Mouse (Mus musculus): ENCODE data around the gene Tex264. TPM values are rescaled to one million over a fixed set of nuclear protein-coding genes. Genes with fewer than 3 reads are reported as not detected.

Gene Tex264
- polyA plus RNA-seq, 1 experiment = 46.5 TPM

DNA sequence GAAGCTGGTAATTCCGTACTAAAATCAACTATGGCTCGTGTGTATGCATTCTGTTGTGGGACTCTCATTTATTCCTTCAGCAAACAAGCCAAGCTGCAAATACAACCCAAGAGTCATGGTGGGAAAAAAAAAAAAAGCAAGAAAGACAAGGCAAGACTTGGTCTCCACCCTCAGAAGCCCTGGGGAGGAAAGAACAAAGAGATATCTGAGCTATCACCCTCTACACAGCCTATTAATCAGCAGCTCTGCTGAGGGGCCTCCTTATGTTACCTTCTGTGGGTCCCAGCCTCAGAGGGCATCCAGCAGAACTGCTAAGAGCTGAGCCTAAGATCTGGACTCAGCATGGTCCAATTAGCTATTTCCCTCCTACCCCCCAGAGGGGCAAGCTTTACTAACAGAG lies 11.9 kb downstream of the Tex264 start:
- Histone ChIP-seq H3K4me1 (ENCODE audit: control insufficient read depth, insufficient read depth, insufficient read length) (no peaks in the 10 kb centered on the region), H3K27ac (ENCODE audit: insufficient read depth, low read length) (no peak overlapping the region), H3K36me3 (ENCODE audit: control insufficient read depth, insufficient read depth, low read length) (peaks cover 4% of the 10 kb centered on the region; the same call in 1 of the 2 replicates), H3K27me3 (ENCODE audit: control insufficient read depth, insufficient read depth, low read length) (no peaks in the 10 kb centered on the region), H3K4me3 (ENCODE audit: extremely low read depth, insufficient read depth, insufficient read length) (no peak overlapping the region)
- 89% methylated on average over 2 of the region's 2 CpGs for WGBS
- TF ChIP-seq POLR2A (IDR thresholded peaks at IDR 0.05; ENCODE audit: low read depth, low read length) (no peak), CTCF (IDR thresholded peaks at IDR 0.05; ENCODE audit: extremely low read depth, insufficient read depth, insufficient read length, insufficient replicate concordance) (no peak)
- no peak for DNase-seq (ENCODE audit: low read depth in 1 of 2, low spot score in 2 of 2)

DNA sequence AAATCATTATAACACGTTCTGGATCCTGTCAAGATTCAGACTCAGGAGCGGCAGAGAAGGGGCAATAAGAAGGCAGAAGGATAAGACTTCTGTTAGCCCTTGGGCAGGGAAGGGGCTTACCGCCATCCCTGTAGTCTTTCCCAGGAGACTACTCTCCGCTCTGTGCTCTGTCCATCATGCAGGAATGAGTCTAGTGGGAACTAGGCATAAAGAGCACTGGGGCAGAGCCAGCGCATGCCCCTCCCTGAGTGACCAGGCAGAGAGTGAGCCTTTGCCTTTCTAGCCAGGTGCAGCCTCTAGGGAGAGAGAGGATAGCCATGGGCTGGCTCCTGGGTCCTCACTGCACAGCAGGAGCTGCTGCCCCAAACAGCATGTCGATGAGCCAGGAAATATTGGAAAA lies 20.9 kb downstream of the Tex264 start:
- no peaks in the 10 kb centered on the region for H3K27me3 ChIP-seq (ENCODE audit: control insufficient read depth, insufficient read depth, low read length)
- 88% methylated on average over 6 of the region's 6 CpGs for WGBS
- H3K4me3 ChIP-seq (ENCODE audit: extremely low read depth, insufficient read depth, insufficient read length) = no peak overlapping the region
- no peak for DNase-seq (ENCODE audit: low read depth in 1 of 2, low spot score in 2 of 2)
- H3K27ac ChIP-seq (ENCODE audit: insufficient read depth, low read length) = no peak overlapping the region
- TF ChIP-seq POLR2A (IDR thresholded peaks at IDR 0.05; ENCODE audit: low read depth, low read length) (no peak), CTCF (IDR thresholded peaks at IDR 0.05; ENCODE audit: extremely low read depth, insufficient read depth, insufficient read length, insufficient replicate concordance) (no peak)
- no peaks in the 10 kb centered on the region for H3K4me1 ChIP-seq (ENCODE audit: control insufficient read depth, insufficient read depth, insufficient read length)
- H3K36me3 ChIP-seq (ENCODE audit: control insufficient read depth, insufficient read depth, low read length) = peaks cover 20% of the 10 kb centered on the region

DNA sequence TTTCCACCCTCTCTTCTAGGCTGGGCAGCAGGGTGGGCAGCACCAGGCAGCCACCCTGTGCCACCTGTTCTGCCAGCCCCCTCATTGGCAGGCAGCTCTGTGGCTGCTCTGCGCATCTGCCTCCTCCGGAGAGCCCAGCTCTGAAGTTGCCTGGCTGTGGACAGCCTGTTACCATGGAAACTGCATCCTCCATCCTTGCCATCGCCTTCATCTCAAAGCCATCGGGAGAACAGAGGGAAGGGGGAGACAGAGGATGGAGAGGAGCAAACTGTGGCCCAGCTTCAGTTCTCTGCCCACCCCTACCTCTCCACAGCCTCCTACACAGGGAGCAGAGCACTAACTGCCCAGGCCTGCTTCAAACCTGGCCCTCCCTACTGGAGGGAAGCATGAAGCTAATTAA lies 21.3 kb downstream of the Tex264 start:
- peaks cover 20% of the 10 kb centered on the region for H3K36me3 ChIP-seq (ENCODE audit: control insufficient read depth, insufficient read depth, low read length)
- H3K27ac ChIP-seq (ENCODE audit: insufficient read depth, low read length) = no peak overlapping the region
- 91% methylated on average over 4 of the region's 4 CpGs for WGBS
- no peak overlapping the region for H3K4me3 ChIP-seq (ENCODE audit: extremely low read depth, insufficient read depth, insufficient read length)
- DNase-seq (ENCODE audit: low read depth in 1 of 2, low spot score in 2 of 2) = no peak
- TF ChIP-seq CTCF (IDR thresholded peaks at IDR 0.05; ENCODE audit: extremely low read depth, insufficient read depth, insufficient read length, insufficient replicate concordance) (no peak), POLR2A (IDR thresholded peaks at IDR 0.05; ENCODE audit: low read depth, low read length) (no peak)
- H3K4me1 ChIP-seq (ENCODE audit: control insufficient read depth, insufficient read depth, insufficient read length) = no peaks in the 10 kb centered on the region
- H3K27me3 ChIP-seq (ENCODE audit: control insufficient read depth, insufficient read depth, low read length) = no peaks in the 10 kb centered on the region

DNA sequence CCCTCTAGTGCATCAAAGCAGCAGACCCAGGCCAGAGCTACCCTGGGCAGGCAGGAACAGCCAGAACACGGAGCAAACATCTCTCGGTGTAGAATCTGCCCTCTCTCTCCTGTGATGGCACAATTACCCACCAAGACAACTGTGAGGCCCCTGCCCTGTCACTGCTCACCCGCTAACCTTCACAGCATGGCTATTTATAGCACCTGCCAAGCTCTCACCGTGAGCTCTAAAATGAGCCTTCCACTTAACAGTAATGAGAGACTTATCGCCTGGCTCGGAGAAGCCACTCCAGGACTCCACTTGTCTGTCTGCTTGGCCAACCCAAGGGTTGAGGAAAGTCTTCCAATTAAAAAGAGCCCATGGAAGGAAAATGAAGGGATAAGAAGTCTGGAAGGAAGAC lies 22.5 kb downstream of the Tex264 start:
- H3K36me3 ChIP-seq (ENCODE audit: control insufficient read depth, insufficient read depth, low read length) = peaks cover 25% of the 10 kb centered on the region
- WGBS = 89% methylated on average over 6 of the region's 6 CpGs
- TF ChIP-seq POLR2A (IDR thresholded peaks at IDR 0.05; ENCODE audit: low read depth, low read length) (no peak), CTCF (IDR thresholded peaks at IDR 0.05; ENCODE audit: extremely low read depth, insufficient read depth, insufficient read length, insufficient replicate concordance) (no peak)
- no peak overlapping the region for H3K27ac ChIP-seq (ENCODE audit: insufficient read depth, low read length)
- no peak overlapping the region for H3K4me3 ChIP-seq (ENCODE audit: extremely low read depth, insufficient read depth, insufficient read length)
- no peaks in the 10 kb centered on the region for H3K4me1 ChIP-seq (ENCODE audit: control insufficient read depth, insufficient read depth, insufficient read length)
- DNase-seq (ENCODE audit: low read depth in 1 of 2, low spot score in 2 of 2) = no peak
- H3K27me3 ChIP-seq (ENCODE audit: control insufficient read depth, insufficient read depth, low read length) = no peaks in the 10 kb centered on the region

DNA sequence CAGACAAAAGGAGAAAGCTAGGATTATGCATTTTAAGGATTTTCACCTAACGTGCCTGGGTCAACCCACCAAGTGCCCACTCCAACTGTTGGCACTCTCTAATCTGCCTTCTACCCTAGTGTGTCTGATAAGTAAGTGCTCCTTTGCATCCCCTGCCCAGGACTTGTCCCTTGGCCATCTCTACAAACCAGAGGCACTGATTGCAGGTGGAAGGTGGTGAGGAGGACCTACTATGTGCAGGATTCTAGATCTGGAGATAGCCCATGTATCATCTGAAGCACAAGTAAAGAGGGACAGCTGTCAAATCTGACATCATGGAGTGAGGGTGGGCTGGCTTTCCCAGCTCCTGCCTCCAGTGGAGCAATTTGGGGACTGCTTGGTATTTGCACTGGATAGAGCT lies 25.8 kb downstream of the Tex264 start:
- peaks cover 2% of the 10 kb centered on the region; the same call in 1 of the 2 replicates for H3K27me3 ChIP-seq (ENCODE audit: control insufficient read depth, insufficient read depth, low read length)
- H3K36me3 ChIP-seq (ENCODE audit: control insufficient read depth, insufficient read depth, low read length) = peaks cover 19% of the 10 kb centered on the region
- no peak overlapping the region for H3K27ac ChIP-seq (ENCODE audit: insufficient read depth, low read length)
- no peaks in the 10 kb centered on the region for H3K4me1 ChIP-seq (ENCODE audit: control insufficient read depth, insufficient read depth, insufficient read length)
- no peak for DNase-seq (ENCODE audit: low read depth in 1 of 2, low spot score in 2 of 2)
- no peak overlapping the region for H3K4me3 ChIP-seq (ENCODE audit: extremely low read depth, insufficient read depth, insufficient read length)
- no peak for TF ChIP-seq CTCF (IDR thresholded peaks at IDR 0.05; ENCODE audit: extremely low read depth, insufficient read depth, insufficient read length, insufficient replicate concordance)
- TF ChIP-seq POLR2A (IDR thresholded peaks at IDR 0.05; ENCODE audit: low read depth, low read length) = no peak
- WGBS = 95% methylated on average over 1 of the region's 1 CpGs

DNA sequence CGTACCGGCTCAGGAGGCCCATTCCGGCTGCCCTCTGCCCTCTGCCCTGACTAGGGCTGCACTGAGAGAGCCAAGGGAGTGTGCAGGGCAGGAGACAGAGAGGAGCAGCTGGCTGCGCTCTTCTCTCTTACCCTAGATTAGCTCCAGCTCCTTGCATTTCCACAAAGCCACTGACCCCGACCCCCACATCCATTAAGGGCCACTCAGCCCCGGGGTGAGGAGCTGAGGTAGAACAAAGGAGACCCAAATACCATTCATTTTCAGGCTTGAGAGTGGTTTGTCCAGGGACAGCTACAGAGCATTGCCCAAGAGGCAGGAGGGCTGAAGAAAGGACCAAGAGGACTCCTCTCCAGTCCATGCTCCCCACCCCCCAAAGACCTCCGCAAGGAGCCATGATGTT lies 26.3 kb downstream of the Tex264 start:
- peaks cover 19% of the 10 kb centered on the region for H3K36me3 ChIP-seq (ENCODE audit: control insufficient read depth, insufficient read depth, low read length)
- peaks cover 3% of the 10 kb centered on the region for H3K27me3 ChIP-seq (ENCODE audit: control insufficient read depth, insufficient read depth, low read length)
- no peak overlapping the region for H3K4me3 ChIP-seq (ENCODE audit: extremely low read depth, insufficient read depth, insufficient read length)
- TF ChIP-seq CTCF (IDR thresholded peaks at IDR 0.05; ENCODE audit: extremely low read depth, insufficient read depth, insufficient read length, insufficient replicate concordance) (no peak), POLR2A (IDR thresholded peaks at IDR 0.05; ENCODE audit: low read depth, low read length) (no peak)
- DNase-seq (ENCODE audit: low read depth in 1 of 2, low spot score in 2 of 2) = no peak
- H3K27ac ChIP-seq (ENCODE audit: insufficient read depth, low read length) = no peak overlapping the region
- WGBS = 90% methylated on average over 7 of the region's 7 CpGs
- no peaks in the 10 kb centered on the region for H3K4me1 ChIP-seq (ENCODE audit: control insufficient read depth, insufficient read depth, insufficient read length)

DNA sequence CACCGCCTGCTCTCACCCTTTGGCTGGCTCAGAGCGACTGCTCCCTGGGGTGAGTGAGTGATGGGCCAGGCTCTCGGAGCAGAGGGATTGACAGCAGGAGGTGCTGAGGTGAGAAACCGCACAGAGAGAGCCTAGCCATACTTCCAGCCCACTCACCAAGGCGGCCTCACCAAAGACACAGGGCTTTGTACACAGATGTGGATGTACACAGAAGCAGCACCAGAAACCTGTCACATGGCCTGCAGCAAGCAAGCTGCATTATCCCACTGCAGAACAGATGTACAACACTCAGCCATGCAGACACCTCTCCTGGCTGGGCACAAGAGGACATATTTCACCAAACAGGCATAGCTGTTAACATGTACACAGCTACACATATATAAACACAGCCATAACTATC lies 28.1 kb downstream of the Tex264 start:
- H3K27me3 ChIP-seq (ENCODE audit: control insufficient read depth, insufficient read depth, low read length) = peaks cover 3% of the 10 kb centered on the region

More for the DNA sequence above, 28.1 kb downstream of the Tex264 start:
- TF ChIP-seq POLR2A (IDR thresholded peaks at IDR 0.05; ENCODE audit: low read depth, low read length) (no peak), CTCF (IDR thresholded peaks at IDR 0.05; ENCODE audit: extremely low read depth, insufficient read depth, insufficient read length, insufficient replicate concordance) (no peak)
- Histone ChIP-seq H3K4me3 (ENCODE audit: extremely low read depth, insufficient read depth, insufficient read length) (no peak overlapping the region), H3K27ac (ENCODE audit: insufficient read depth, low read length) (no peak overlapping the region), H3K4me1 (ENCODE audit: control insufficient read depth, insufficient read depth, insufficient read length) (no peaks in the 10 kb centered on the region), H3K36me3 (ENCODE audit: control insufficient read depth, insufficient read depth, low read length) (peaks cover 17% of the 10 kb centered on the region)
- WGBS = 83% methylated on average over 5 of the region's 5 CpGs
- no peak for DNase-seq (ENCODE audit: low read depth in 1 of 2, low spot score in 2 of 2)
